Mouse (Mus musculus): ENCODE measurements around the gene Ppp6r1. TPM values are rescaled to one million over a fixed set of nuclear protein-coding genes. Genes with fewer than 3 reads are reported as not detected.
A peak's percentile ranks its signal among the peaks of the same experiment; 100 is the strongest.

The Ppp6r1 gene
- polyA plus RNA-seq, 1 experiment from 2014 or later, result 10.9 TPM

DNA sequence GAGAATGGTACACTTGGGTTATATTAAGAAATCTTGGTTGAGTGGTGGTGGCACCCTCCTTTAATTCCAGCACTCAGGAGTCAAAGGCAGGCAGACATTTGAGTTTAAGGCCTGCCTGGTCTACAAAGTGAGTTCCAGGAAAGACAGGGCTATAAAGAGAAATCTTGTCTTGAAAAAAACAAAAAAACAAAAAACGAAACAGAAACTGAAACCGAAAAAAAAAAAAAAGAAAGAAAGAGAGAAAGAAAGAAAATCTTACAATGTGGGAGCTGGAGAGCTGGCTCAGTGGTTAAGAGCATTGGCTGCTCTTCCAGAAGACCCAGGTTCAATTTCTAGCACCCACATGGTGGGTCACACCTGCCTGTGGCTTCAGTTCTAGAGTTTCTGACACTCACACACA is 4.9 kb upstream of the Ppp6r1 start:
- Histone ChIP-seq H3K4me1 (ENCODE audit: control insufficient read depth, insufficient read depth, low read length) (peaks cover 3% of the 10 kb centered on the region; the same call in 1 of the 2 replicates), H3K4me2 (ENCODE audit: low read depth, low read length) (no peak overlapping the region), H3K9me3 (ENCODE audit: control insufficient read depth, low read length) (no peaks in the 10 kb centered on the region), H3K4me3 (ENCODE audit: low read depth, low read length) (no peak overlapping the region), H3K27me3 (ENCODE audit: control insufficient read depth, insufficient read depth, low read length) (no peaks in the 10 kb centered on the region), H3K36me3 (ENCODE audit: control insufficient read depth, insufficient read depth, low read length) (peaks cover 13% of the 10 kb centered on the region; the same call in 1 of the 2 replicates), H3K9ac (replicated peaks; ENCODE audit: low read depth, low read length) (no peak overlapping the region), H3K27ac (ENCODE audit: low read depth, low read length) (no peak overlapping the region)
- ATAC-seq (ENCODE audit: low read depth), result no peak
- 92% methylated on average over 2 of the region's 2 CpGs for WGBS

DNA sequence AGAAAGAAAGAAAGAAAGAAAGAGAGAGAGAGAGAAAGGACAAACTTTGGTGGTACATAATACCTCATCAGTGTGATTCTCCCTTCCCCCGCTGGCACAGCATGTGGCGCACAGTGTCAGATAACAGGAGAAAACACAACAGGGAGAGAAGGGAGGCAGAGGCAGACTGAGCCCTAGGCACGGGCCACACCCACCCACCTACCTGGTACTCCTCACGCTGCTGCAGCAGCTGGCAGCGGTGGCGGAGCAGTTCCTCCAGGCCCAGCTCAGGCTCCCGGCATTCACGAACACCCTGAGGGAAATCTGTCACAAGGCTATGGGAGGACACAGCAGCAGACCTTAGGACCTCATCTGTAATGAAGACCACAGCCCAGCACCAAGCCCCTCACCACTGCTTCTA is 4.4 kb upstream of the Ppp6r1 start:
- no peaks in the 10 kb centered on the region for H3K27me3 ChIP-seq (ENCODE audit: control insufficient read depth, insufficient read depth, low read length)
- H3K36me3 ChIP-seq (ENCODE audit: control insufficient read depth, insufficient read depth, low read length), result peaks cover 9% of the 10 kb centered on the region; the same call in 1 of the 2 replicates
- WGBS, result 84% methylated on average over 8 of the region's 8 CpGs
- no peak for ATAC-seq (ENCODE audit: low read depth)
- H3K27ac ChIP-seq (ENCODE audit: low read depth, low read length), result no peak overlapping the region
- no peak overlapping the region for H3K9ac ChIP-seq (replicated peaks; ENCODE audit: low read depth, low read length)
- peaks cover 3% of the 10 kb centered on the region; the same call in 1 of the 2 replicates for H3K4me1 ChIP-seq (ENCODE audit: control insufficient read depth, insufficient read depth, low read length)
- no peak overlapping the region for H3K4me2 ChIP-seq (ENCODE audit: low read depth, low read length)
- no peaks in the 10 kb centered on the region for H3K9me3 ChIP-seq (ENCODE audit: control insufficient read depth, low read length)
- H3K4me3 ChIP-seq (ENCODE audit: low read depth, low read length), result no peak overlapping the region

DNA sequence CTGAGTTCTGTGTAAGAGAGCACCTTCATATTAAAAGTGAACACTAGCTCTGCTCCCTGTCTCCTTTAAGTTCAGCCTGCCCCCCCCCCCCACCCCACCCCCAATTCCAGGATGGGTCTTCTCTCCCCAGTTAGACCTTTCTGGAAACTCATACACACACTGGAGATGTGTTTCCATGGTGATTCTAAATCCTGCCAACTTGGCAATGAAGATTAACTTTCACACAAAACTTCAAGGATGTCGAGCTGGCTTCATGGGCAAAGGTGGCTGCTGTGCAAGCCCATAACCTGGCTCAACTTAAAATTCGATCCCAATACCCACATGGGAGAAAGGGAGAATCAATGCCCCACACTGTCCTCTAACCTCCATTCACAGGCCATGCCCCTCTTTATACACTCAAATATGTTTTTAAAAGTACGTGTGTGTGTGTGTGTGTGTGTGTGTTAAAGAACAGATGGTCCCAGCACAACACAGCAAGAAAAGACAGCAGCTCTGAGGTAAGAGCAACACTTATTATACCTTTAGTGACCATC is 1.2 kb upstream of the Ppp6r1 start:
- WGBS, result 62% methylated on average over 3 of the region's 3 CpGs
- Histone ChIP-seq H3K9ac (replicated peaks; ENCODE audit: low read depth, low read length) (peak overlapping the region; percentile 11; the same call in 1 of the 2 replicates), H3K9me3 (ENCODE audit: control insufficient read depth, low read length) (no peaks in the 10 kb centered on the region), H3K4me1 (ENCODE audit: control insufficient read depth, insufficient read depth, low read length) (peaks cover 16% of the 10 kb centered on the region), H3K27ac (ENCODE audit: low read depth, low read length) (peak overlapping the region; percentile 95), H3K36me3 (ENCODE audit: control insufficient read depth, insufficient read depth, low read length) (0 out of 2 replicates have a peak, but pooled peaks cover 3% of the 10 kb centered on the region), H3K27me3 (ENCODE audit: control insufficient read depth, insufficient read depth, low read length) (no peaks in the 10 kb centered on the region), H3K4me2 (ENCODE audit: low read depth, low read length) (peak overlapping the region; percentile 73), H3K4me3 (ENCODE audit: low read depth, low read length) (peak overlapping the region; percentile 85)
- no peak for ATAC-seq (ENCODE audit: low read depth)

DNA sequence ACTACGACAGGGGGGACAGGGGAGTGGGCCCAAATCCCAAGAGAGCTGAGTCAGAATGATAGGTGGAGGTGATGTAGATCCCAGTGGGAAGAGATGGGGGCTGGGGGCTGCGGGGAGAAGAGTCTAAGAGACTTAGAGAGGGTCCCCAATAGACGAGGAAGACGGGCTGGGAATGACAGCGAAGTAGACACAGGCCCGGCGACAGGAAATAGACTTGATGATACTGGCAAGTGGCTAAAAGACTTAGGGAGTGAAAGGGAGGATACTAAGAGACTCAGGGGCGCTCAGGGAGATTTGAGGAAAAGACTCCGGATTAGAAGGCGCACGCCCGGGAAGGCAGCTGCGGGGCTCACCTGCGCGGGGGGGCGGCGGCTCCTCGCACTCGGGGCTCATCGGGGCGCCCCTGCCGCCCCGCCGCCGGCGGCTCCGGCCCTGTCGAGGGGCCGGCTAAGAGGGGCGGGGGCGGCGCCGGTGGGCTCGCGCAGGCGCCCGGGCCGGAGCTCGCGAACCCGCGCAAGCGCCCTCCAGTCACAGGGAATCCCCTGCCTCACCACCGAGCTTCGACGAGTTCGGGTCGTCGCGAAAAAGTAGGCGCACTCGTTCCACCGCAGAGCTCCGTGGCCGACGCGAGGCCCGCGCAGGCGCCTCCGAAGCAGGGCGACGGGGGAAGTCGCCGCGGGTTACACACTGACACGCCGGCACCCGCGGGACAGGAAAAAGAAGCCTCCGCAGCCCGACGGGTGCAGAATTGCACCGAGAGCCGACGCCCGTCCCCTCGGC is 501 bp downstream of the Ppp6r1 start:
- Histone ChIP-seq H3K9ac (replicated peaks; ENCODE audit: low read depth, low read length) (peak overlapping the region; percentile 84), H3K9me3 (ENCODE audit: control insufficient read depth, low read length) (no peaks in the 10 kb centered on the region), H3K27me3 (ENCODE audit: control insufficient read depth, insufficient read depth, low read length) (no peaks in the 10 kb centered on the region), H3K4me2 (ENCODE audit: low read depth, low read length) (peak overlapping the region; percentile 73), H3K36me3 (ENCODE audit: control insufficient read depth, insufficient read depth, low read length) (0 out of 2 replicates have a peak, but pooled peaks cover 3% of the 10 kb centered on the region), H3K4me3 (ENCODE audit: low read depth, low read length) (peak overlapping the region; percentile 85), H3K27ac (ENCODE audit: low read depth, low read length) (peak overlapping the region; percentile 95), H3K4me1 (ENCODE audit: control insufficient read depth, insufficient read depth, low read length) (peaks cover 16% of the 10 kb centered on the region)
- under 1% methylated on average over 56 of the region's 78 CpGs for WGBS
- peak; percentile 80 for ATAC-seq (ENCODE audit: low read depth)

DNA sequence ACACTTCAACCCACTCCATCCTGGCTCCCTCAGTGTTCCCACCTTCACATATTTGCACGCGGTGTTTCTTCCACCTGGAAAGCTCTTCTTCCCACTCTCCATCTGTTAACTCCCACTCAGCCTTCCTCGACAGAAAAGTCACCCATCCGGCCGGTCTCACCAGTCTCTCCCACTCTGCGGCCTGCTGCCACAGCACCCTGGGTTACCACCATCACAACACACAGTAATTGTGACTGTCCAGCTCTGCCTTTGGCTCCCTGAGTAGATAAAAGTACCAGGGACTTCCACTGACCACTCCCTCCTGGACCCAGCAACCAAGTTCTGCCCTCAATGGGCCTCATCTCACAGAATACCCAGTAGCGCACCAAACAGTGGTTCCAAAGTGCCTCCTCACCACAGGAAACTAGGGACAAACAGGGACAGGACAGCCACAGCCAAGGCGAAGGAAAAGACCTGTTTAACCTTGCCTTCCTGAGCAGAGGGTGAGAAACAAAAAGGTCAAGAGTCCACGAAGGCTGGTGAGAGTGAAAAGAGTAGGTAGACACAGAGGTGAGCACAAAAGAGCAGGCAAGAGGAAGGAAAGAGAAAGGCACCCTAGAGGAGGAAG is 1.2 kb downstream of the Ppp6r1 start:
- no peak for ATAC-seq (ENCODE audit: low read depth)
- Histone ChIP-seq H3K27ac (ENCODE audit: low read depth, low read length) (no peak overlapping the region), H3K27me3 (ENCODE audit: control insufficient read depth, insufficient read depth, low read length) (no peaks in the 10 kb centered on the region), H3K9me3 (ENCODE audit: control insufficient read depth, low read length) (no peaks in the 10 kb centered on the region), H3K4me3 (ENCODE audit: low read depth, low read length) (peak overlapping the region; percentile 85), H3K4me1 (ENCODE audit: control insufficient read depth, insufficient read depth, low read length) (peaks cover 16% of the 10 kb centered on the region), H3K4me2 (ENCODE audit: low read depth, low read length) (peak overlapping the region; percentile 73), H3K36me3 (ENCODE audit: control insufficient read depth, insufficient read depth, low read length) (0 out of 2 replicates have a peak, but pooled peaks cover 3% of the 10 kb centered on the region), H3K9ac (replicated peaks; ENCODE audit: low read depth, low read length) (peak overlapping the region; percentile 84)
- 58% methylated on average over 9 of the region's 9 CpGs for WGBS

DNA sequence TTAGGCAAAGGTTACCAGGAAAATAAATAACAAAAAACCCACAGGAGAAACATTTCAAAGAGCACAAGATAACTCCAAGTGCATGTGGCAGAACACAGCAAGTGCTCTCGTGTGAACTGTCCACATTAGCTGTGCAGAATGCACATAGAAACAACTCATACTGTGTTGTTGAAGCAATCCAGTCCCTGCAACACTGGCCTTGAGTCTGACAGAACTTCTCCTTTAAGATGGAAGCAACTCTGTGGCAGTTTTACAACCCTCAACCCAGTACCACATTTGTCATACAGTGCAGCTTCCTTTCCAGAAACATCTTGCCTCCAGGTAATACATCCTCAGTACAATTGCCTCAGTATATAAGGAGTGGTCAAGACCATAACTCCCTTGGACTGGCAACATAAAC is 2.0 kb downstream of the Ppp6r1 start:
- peak overlapping the region; percentile 73 for H3K4me2 ChIP-seq (ENCODE audit: low read depth, low read length)
- peaks cover 16% of the 10 kb centered on the region for H3K4me1 ChIP-seq (ENCODE audit: control insufficient read depth, insufficient read depth, low read length)

DNA sequence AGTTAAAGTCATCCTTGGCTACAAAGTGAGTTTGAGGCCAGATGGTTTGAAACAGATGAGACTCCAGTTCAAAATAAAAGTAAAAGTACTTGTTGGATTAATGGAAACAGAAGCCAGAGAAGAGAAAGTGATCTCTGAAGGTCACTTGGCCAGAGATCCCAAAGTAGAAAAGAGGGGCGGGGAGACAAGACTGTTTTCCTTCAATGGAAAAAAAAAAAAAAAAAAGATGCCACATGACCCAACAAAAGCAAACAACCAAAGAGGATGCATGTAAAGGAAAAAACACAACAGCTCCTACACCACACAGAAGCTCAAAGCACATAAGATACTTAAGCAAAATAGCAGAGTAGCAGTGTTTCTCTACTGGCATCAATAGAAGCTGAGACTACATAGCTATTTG is 2.9 kb downstream of the Ppp6r1 start:
- Histone ChIP-seq H3K9me3 (ENCODE audit: control insufficient read depth, low read length) (no peaks in the 10 kb centered on the region), H3K27me3 (ENCODE audit: control insufficient read depth, insufficient read depth, low read length) (no peaks in the 10 kb centered on the region), H3K27ac (ENCODE audit: low read depth, low read length) (no peak overlapping the region), H3K36me3 (ENCODE audit: control insufficient read depth, insufficient read depth, low read length) (no peaks in the 10 kb centered on the region; the same call in 1 of the 2 replicates), H3K9ac (replicated peaks; ENCODE audit: low read depth, low read length) (no peak overlapping the region), H3K4me1 (ENCODE audit: control insufficient read depth, insufficient read depth, low read length) (peaks cover 16% of the 10 kb centered on the region), H3K4me3 (ENCODE audit: low read depth, low read length) (no peak overlapping the region), H3K4me2 (ENCODE audit: low read depth, low read length) (0 out of 2 replicates have a peak overlapping the region, but pooled peaks have one; percentile 0)
- ATAC-seq (ENCODE audit: low read depth), result no peak
- WGBS, result 88% methylated on average over 1 of the region's 1 CpGs

More for the DNA sequence above, 2.0 kb downstream of the Ppp6r1 start:
- H3K9ac ChIP-seq (replicated peaks; ENCODE audit: low read depth, low read length), result no peak overlapping the region
- WGBS, result 79% methylated on average over 1 of the region's 1 CpGs
- H3K27me3 ChIP-seq (ENCODE audit: control insufficient read depth, insufficient read depth, low read length), result no peaks in the 10 kb centered on the region
- no peak overlapping the region for H3K27ac ChIP-seq (ENCODE audit: low read depth, low read length)
- H3K4me3 ChIP-seq (ENCODE audit: low read depth, low read length), result no peak overlapping the region
- H3K9me3 ChIP-seq (ENCODE audit: control insufficient read depth, low read length), result no peaks in the 10 kb centered on the region
- ATAC-seq (ENCODE audit: low read depth), result no peak
- no peaks in the 10 kb centered on the region for H3K36me3 ChIP-seq (ENCODE audit: control insufficient read depth, insufficient read depth, low read length)

DNA sequence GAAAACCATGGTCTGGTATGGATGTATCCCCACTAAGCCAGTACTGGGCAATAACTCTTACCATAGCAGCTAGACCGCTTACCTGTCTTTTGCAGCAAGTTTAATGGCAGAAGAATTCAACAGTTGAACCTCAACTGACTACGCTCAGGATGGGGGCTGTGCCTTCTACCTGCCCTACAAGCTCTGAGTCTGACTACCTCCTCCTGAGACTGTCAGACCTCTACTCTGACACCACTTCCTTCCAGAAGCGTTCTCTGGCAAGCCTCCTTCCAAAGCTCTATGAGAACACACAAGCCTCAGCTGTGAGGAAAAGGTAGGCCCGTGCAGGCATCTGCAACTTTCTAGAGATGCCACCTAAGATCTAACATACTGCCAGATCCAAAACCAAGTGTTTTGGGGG is 3.4 kb downstream of the Ppp6r1 start:
- H3K4me2 ChIP-seq (ENCODE audit: low read depth, low read length), result no peak overlapping the region
- no peaks in the 10 kb centered on the region; the same call in 1 of the 2 replicates for H3K36me3 ChIP-seq (ENCODE audit: control insufficient read depth, insufficient read depth, low read length)
- H3K27me3 ChIP-seq (ENCODE audit: control insufficient read depth, insufficient read depth, low read length), result no peaks in the 10 kb centered on the region
- no peaks in the 10 kb centered on the region for H3K9me3 ChIP-seq (ENCODE audit: control insufficient read depth, low read length)
- 94% methylated on average over 4 of the region's 4 CpGs for WGBS
- H3K4me1 ChIP-seq (ENCODE audit: control insufficient read depth, insufficient read depth, low read length), result peaks cover 14% of the 10 kb centered on the region
- ATAC-seq (ENCODE audit: low read depth), result no peak
- no peak overlapping the region for H3K4me3 ChIP-seq (ENCODE audit: low read depth, low read length)
- H3K27ac ChIP-seq (ENCODE audit: low read depth, low read length), result no peak overlapping the region
- H3K9ac ChIP-seq (replicated peaks; ENCODE audit: low read depth, low read length), result no peak overlapping the region

DNA sequence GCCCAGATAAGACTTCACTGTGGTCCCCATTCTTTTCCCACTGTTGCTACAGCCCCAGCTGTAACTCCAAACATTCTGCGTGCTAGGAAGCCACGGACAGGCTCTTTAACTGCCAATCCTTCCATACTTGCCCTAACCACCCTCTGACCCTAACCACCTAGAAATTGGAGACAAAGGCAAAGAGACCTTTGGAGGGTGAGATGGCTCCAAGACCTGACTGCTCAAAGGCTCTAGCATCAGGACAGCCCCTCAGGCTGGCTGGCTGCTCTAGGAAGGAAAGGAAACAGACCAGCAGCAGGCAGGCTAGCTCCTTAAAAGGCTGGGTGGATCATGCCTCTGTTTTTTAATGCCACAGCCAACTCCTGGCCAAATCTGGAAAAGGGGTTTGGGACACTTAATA is 4.6 kb downstream of the Ppp6r1 start:
- no peak overlapping the region for H3K9ac ChIP-seq (replicated peaks; ENCODE audit: low read depth, low read length)
- H3K9me3 ChIP-seq (ENCODE audit: control insufficient read depth, low read length), result no peaks in the 10 kb centered on the region
- H3K36me3 ChIP-seq (ENCODE audit: control insufficient read depth, insufficient read depth, low read length), result no peaks in the 10 kb centered on the region; the same call in 1 of the 2 replicates
- H3K4me1 ChIP-seq (ENCODE audit: control insufficient read depth, insufficient read depth, low read length), result peaks cover 13% of the 10 kb centered on the region
- H3K27ac ChIP-seq (ENCODE audit: low read depth, low read length), result no peak overlapping the region
- H3K4me2 ChIP-seq (ENCODE audit: low read depth, low read length), result no peak overlapping the region
- ATAC-seq (ENCODE audit: low read depth), result no peak
- H3K4me3 ChIP-seq (ENCODE audit: low read depth, low read length), result no peak overlapping the region
- no peaks in the 10 kb centered on the region for H3K27me3 ChIP-seq (ENCODE audit: control insufficient read depth, insufficient read depth, low read length)
- WGBS, result 84% methylated on average over 2 of the region's 2 CpGs

All from neural tube, embryonic 14.5 days (tissue).